Mouse (Mus musculus): ENCODE measurements around the gene Cdc37l1. TPM values are rescaled to one million over a fixed set of nuclear protein-coding genes. Genes with fewer than 3 reads are reported as not detected.

Cdc37l1 gene
- total RNA-seq, 1 experiment from 2014 or later: 56.3 TPM

DNA sequence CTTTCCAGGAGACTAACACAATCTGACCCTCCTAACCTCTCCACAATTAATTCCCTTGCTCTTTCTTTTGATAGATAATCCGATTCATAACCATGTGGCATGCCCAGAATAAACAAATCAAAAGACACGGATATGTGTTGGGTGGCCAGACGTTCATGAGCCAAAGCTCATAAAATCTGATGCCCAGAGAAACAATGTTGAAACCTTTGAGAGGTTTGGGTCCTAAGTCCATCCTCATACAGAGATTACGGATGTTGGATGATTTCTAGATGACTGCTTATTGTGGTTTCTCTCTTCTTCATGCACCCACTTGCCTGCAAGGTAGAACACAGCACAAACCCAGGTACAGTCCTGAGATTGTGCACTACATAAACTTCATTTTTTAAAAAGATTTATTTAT, 50.1 kb downstream of the Cdc37l1 start:
- ATAC-seq (replicated peaks; ENCODE audit: insufficient number of reproducible peaks, low FRiP score, low TSS enrichment, poor library complexity, severe bottlenecking): no peak

DNA sequence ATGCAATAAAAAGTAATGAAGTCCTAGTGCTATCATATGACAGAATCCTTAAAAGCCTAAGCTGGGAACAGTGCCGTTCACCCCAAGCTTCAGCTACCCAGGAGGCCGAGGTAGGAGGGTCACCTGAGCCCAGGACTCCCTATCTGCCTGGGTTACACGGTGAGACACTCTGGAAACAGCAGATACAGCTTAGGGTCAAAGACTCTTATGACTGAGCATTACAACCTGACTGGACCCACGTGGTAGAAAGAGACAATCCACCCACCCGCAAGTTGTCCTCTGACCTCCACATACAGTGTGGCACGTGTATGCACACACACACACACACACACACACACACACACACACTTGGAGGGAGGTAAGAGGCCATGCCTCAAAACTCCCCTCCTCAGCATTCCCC, 52.0 kb downstream of the Cdc37l1 start:
- no peak for ATAC-seq (replicated peaks; ENCODE audit: insufficient number of reproducible peaks, low FRiP score, low TSS enrichment, poor library complexity, severe bottlenecking)

DNA sequence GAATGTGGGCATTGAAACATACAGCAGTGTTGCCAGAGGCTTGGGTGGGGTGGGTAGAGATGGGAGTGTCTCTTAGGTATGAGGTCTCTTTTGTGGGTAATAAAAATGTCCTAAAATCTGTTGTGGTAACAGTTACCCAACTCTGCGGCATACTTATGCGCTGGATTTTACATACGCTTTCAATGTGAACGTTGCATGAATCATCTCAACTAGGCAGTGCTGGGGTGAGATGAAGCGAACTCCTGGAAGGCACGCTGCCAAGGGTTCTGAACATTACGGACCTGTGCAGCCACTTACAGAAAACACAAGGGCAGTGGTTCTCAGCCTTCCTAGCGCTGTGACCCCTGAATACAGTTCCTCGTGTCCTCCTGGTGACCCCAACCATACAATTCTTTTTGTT, 52.5 kb downstream of the Cdc37l1 start:
- no peak for ATAC-seq (replicated peaks; ENCODE audit: insufficient number of reproducible peaks, low FRiP score, low TSS enrichment, poor library complexity, severe bottlenecking)

DNA sequence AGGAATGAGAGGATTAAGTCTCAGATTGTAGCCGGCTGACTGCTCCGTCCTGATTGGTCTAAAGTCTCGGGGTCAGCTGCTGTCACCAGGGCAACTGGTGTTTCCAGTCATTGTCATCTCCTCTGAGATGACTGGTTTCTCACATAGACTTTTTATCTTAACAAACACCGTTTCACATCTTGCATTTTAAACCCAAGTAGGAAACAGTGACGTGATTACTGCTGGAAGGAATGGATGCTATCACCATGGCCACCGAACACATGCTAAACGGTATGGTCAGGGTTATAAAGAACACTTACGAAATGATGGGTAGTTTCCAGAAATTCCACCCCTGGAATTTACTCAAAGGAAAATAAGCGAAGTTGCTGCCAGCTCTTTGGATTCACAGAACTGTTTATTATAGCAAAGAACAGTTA, 54.2 kb downstream of the Cdc37l1 start:
- no peak for ATAC-seq (replicated peaks; ENCODE audit: insufficient number of reproducible peaks, low FRiP score, low TSS enrichment, poor library complexity, severe bottlenecking)

DNA sequence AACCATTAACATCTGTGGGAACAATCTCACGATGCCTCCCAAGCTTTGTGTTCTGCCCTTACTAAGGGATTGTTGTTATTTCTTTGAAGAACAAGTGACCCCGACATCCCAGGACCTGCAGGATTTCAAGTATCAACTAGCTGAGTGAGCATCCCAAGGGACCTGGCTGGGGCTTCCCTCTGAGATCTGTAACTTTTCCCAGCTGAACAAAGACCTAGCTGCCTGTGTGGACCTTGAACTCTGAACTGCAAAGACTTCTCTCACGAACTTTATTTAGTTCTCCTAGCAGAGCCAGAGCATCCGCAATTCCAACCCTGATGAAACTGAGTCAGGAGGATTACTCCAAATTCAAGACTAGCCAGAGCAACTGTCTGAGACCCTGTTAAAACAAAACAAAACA, 55.2 kb downstream of the Cdc37l1 start:
- no peak for ATAC-seq (replicated peaks; ENCODE audit: insufficient number of reproducible peaks, low FRiP score, low TSS enrichment, poor library complexity, severe bottlenecking)

DNA sequence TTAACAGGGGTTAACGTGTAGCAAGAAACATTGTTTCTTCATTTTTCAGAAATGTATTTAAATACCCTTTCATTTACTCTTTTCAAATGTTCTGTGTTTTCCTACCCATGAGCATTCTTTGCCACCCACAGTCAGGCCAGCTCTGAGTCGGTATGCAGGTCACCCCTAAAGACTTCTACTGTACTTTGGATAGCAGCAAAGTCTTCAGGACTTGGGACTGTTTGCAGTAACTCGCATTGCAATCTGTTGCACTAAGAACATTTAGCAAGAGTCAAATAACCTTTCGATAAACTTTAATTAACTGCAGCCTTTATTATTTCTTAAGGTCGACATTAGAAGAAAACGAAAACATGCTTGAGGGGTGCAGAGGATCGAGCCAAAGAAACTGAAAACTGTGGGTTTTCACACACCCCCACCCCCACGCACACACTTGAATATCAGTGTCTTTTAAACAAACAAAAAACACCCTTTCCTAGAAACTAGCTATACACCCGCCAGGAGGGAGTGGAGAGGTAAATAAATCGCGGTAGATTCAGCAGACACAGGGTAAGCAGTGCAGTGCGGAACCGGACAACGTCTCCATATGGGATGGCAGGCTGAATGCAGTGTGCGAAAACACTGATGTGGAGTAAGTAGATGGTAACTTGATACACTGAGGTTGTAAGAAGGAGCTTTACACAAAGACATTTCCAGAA, 56.0 kb downstream of the Cdc37l1 start:
- no peak for ATAC-seq (replicated peaks; ENCODE audit: insufficient number of reproducible peaks, low FRiP score, low TSS enrichment, poor library complexity, severe bottlenecking)

DNA sequence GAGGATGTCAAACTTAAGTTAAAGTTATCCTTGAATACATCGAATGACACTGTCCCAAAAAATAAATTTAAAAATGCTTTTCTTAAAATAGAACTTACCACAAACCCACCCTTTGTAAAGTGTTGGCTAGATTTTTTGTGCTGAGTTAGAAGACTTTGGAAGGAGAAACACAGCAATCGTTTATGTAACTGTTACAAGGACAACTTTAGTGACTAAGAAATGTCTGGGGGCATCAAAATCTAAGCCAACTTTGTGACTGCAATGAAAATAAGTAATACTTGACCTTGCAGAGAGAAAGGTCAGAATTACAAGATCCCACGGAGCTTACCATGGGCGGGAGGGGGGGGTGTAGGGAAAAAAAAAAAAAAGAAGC, 56.8 kb downstream of the Cdc37l1 start:
- no peak for ATAC-seq (replicated peaks; ENCODE audit: insufficient number of reproducible peaks, low FRiP score, low TSS enrichment, poor library complexity, severe bottlenecking)

DNA sequence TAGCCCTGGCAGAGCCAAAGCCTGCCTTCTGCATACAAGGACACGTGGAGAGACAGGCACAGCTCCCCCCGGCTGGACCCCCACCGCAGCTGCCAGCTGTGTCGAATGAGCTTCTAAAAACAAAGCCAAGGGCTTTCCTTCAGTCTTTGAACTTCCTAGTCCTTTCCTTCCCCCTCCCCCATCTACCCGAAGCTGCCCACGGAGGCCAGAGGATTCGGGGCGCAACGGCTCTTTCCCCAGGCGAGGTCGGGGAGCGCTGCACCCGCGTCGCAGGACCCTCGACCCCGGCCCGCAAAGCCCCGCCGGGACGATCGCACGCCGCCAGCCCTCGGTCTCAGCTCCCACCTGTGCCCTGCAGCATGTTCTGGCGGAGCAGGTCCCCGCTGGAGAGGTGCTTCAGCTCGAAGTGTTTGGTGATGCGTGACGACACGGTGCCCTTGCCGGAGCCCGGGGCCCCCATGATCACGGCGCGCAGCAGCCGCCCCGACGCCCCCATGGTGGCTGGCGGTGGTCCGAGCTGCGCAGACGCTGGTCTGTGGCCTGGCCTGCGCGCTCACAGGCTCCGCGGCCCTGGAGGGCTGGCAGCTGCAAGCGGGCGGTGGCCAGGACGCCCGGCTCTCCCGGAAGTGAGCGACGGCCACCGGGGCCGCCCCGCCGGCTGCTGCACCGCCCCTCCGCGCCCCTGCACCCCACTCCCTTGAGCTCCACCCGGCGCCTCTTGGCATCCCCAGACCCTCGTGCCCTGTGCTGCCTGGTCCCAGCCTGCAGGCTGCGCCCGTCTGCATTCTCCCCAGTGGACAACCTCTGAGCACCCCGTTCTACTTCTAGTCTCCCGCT, 57.4 kb downstream of the Cdc37l1 start, which contains the start of gene Ak3:
Ak3 (minus strand) TSS at position 628 of the 837 bp plus-strand sequence.
- ATAC-seq (replicated peaks; ENCODE audit: insufficient number of reproducible peaks, low FRiP score, low TSS enrichment, poor library complexity, severe bottlenecking): peak; percentile 71

DNA sequence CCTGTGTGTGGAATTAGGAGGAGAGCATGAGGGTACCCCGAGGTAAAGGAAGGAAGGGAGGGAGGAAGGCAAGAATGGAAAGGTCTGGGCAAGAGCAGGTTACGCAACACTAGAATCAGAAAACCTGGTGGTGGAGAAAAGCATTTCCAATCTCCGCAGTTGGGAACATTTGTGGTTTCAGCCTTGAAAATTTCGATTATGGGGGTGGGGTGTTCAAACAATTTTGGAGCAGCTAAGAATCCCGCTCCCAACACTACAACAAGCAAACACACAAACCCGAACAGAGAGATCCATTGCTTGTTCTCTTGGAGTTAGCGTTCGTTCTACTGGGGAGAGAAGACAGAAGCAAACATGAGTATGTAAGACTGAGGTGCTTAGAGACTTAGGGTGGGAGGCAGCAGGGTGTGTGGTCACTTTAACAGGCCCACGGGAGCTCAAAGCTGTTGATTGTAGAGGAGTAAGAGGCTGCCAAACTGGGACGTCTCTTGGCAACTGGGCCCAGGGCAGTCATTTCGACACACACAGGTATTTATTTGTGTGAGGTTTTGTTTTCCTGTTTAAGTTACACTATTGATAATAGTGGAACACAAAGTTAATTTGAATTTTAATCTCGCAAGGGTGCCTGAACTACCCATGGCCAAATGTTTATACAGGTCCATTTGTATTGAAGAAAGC, 59.4 kb downstream of the Cdc37l1 start:
- no peak for ATAC-seq (replicated peaks; ENCODE audit: insufficient number of reproducible peaks, low FRiP score, low TSS enrichment, poor library complexity, severe bottlenecking)

DNA sequence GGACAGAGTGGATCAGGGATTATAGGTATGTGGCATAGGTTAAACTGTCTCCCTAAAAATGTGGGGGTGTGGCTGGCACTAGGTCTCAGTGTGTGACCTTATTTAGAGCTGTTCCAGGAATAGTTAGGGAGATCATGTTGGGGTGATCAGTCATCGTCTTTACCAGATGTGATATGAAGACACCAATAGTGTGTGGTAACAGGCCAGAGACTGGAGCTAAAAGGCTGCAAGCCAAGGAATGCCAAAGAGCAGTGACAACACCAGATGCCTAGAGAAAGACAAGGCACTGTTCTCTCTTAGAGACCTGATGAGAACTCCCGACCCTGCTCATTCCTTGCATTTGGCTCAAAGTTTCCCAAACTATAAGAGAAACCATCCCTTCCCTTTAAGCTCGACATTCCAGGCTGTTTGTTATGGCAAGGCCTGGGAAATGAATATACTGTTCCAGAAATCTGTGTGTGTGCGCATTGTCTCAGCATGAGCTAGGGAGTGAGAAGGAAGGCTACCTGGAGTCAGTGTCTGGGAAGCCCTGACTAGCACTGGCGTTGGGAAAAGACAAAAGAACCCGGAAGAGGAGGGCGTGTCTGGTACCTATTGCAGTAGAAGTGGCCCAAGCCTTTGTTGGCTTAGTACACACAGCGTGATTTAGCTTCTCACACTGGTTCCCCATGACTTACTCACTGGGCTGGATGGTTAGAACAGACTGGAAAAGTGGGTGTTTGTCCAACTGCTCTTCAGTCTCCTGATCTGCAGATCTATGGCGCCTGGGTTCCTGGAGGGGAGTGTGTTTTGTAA, 60.2 kb downstream of the Cdc37l1 start:
- ATAC-seq (replicated peaks; ENCODE audit: insufficient number of reproducible peaks, low FRiP score, low TSS enrichment, poor library complexity, severe bottlenecking): no peak

DNA sequence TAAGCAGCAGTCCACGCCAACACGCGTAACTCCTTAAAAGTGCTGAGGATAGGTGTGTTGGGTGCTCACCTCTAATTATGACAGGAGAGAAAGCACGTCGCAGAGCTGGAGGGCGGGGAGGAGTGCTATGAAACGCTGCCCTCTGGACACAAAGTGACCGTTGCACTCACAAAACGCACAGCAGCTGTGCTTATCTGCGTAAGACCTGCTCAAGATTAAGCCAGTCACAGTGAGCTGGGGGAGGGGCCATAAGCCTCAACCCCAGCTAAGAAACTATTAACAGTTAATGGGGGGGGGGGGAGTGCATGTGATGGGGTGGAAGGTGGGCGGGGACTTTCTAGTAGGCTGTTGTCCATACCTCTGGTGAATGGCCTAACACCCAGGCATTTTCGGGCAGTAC, 62.6 kb downstream of the Cdc37l1 start:
- no peak for ATAC-seq (replicated peaks; ENCODE audit: insufficient number of reproducible peaks, low FRiP score, low TSS enrichment, poor library complexity, severe bottlenecking)

DNA sequence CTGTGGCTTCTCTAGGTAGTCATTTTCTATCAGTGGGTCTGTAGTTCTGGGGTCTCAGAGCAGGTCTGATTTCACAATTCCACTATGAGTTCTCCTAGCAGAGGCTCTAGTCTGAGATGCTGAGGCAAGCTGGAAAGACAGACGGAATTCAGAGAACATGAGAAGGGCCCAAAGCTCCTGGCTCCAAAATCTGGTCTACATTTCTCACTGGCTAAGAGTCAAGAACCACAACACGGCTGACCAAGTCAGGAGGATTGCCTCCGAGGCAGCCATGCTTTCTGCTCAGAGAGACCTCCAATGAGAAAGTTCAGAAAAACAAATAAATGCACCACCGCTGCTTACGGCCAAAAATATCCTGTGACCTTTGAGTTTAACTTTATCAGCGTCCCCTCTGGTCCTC, 64.4 kb downstream of the Cdc37l1 start:
- no peak for ATAC-seq (replicated peaks; ENCODE audit: insufficient number of reproducible peaks, low FRiP score, low TSS enrichment, poor library complexity, severe bottlenecking)

DNA sequence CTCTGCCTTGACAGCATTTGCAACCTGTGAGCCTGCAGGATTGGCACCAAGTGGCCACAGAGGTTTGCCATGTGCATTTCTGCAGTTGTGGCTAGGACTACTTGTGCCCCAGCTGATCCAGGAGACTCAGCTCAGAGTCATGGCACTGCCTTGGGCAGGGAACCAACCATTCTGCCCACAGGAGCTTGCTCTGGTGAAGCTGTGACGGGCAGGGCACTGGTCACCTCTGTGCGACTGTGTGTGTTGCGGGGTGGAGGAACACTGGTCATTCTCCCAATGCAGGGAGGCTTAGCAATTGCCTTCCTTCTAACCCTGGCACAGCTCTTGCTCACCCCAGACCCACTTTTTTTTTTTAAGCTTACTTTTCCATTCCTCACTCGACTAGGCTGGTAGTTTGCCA, 65.3 kb downstream of the Cdc37l1 start:
- no peak for ATAC-seq (replicated peaks; ENCODE audit: insufficient number of reproducible peaks, low FRiP score, low TSS enrichment, poor library complexity, severe bottlenecking)

DNA sequence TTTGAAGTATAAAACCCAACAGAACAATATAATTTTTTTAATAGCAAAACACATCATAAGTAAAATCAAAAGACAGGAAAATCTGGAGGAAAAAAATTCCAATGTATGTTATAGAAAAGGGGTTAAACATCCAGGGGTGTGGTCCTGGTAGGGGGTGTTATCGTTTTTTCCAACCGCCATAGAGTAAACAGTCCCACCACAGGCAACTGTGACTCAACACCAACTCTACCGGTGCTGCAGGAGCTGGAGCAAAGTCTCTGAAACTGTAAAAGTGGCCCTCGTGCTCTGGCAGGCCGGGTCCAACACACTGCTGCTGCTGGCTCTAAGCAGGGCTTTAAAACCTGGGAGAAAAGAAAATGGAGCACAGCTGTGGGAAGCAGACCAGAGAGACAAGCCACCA, 68.6 kb downstream of the Cdc37l1 start:
- ATAC-seq (replicated peaks; ENCODE audit: insufficient number of reproducible peaks, low FRiP score, low TSS enrichment, poor library complexity, severe bottlenecking): no peak

DNA sequence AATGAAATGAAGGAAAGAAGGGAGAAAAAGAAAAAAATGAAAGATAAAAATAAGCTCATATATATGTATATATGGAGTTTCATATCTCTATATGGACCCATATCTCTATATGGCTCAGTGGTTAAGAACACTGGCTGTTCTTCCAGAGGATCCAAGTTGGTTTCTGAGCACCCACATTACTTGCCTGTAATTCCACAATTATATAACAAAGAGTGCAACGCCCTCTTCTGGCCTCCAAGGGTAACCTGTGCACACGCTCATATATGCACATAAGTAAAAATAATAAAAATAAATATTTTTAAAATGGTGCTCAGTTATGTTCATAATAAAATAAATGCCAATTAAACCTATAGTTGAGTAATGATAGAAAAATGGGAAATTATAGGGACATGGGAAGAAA, 69.5 kb downstream of the Cdc37l1 start:
- no peak for ATAC-seq (replicated peaks; ENCODE audit: insufficient number of reproducible peaks, low FRiP score, low TSS enrichment, poor library complexity, severe bottlenecking)

DNA sequence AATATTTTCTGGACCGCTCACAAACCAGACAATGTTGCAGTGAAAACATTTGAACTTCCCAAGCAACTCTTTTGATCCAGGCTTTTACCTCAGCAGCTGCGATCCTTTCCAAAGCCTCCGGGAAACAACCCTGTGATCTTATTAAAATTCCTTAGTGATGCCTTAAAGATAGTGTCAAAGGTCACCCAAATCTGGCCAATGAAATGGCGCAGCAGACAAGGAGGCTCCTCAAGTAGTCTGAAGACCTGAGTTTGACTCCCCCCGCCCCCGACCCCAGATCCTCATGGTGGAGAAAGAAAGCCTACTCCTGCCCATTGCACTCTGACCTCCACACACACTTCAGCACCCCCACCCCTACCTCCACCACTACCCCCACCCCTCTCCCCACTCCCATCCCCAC, 70.1 kb downstream of the Cdc37l1 start:
- ATAC-seq (replicated peaks; ENCODE audit: insufficient number of reproducible peaks, low FRiP score, low TSS enrichment, poor library complexity, severe bottlenecking): no peak

DNA sequence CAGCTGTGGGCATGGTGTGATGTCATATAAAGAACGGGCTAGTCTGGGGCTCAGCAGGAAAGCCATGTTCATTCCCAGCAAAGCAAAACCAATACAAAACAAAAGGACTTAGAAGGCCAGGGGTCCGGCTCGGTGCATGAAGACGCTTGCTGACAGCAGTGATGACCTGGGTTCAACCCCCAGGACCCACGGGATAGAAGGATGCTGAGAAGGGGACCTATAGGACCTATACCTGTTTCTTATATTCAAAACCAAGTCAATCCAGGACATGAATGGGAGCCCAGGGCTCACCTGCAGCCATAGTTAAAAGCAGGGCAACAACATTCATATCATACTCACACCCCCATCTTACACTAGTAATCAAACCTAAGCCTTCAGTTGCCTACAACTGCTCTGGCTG, 72.9 kb downstream of the Cdc37l1 start:
- ATAC-seq (replicated peaks; ENCODE audit: insufficient number of reproducible peaks, low FRiP score, low TSS enrichment, poor library complexity, severe bottlenecking): no peak

DNA sequence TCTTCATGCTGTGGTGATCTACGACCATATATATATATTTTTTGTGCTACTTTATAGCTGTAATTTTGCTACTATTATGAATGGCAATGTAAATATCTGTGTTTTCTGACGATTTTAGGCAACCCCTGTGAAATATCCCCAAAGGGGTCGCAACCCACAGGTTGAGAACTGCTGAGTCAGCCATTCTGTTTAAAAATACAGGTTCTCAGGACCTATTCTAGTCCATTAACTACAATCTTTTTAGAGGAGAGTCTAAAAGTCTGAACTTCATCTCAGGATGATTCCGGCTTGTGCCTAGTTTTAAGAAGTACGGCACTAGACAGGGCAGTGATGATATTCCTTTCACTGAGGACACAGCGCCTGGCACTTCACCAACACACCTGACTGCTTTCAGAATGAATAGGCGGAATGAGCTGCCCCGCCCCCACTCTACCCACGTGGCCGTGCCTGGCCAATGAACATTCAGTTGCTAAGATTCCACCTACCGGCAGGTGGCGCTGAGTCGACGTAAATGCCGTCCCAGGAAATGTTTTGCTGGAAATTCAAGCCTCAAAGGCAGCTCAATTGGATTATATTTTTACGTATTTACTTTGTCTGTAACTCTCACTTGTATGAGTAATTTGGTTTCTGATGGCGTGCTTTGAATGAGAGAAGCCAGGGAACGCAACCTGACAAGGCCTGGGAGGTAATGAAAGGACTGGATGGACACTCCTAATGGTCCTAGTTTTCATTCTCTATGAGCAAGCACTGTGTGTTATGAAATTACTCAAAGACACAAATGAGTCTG, 73.6 kb downstream of the Cdc37l1 start:
- ATAC-seq (replicated peaks; ENCODE audit: insufficient number of reproducible peaks, low FRiP score, low TSS enrichment, poor library complexity, severe bottlenecking): peak; percentile 82
